Mouse (Mus musculus): ENCODE data around the gene Ccl25. TPM values are rescaled to one million over a fixed set of nuclear protein-coding genes. Genes with fewer than 3 reads are reported as not detected.
A peak's percentile ranks its signal among the peaks of the same experiment; 100 is the strongest.

Gene Ccl25
- total and polyA plus RNA-seq, 3 experiments = 2.5 to 5.1 (median 2.9) TPM

GRCm38 (mm10) chr8:4318796-4319572 is 6.0 kb upstream of the Ccl25 start:
- Histone ChIP-seq H3K36me3 (ENCODE audit: control insufficient read depth, insufficient read depth, low read length) (peaks cover 50% of the 10 kb centered on the region), H3K9ac (ENCODE audit: low read depth, low read length) (no peak overlapping the region), H3K79me2 (replicated peaks; ENCODE audit: control insufficient read depth, insufficient read depth, low read length) (peaks cover 24% of the 10 kb centered on the region), H3K27me3 (ENCODE audit: control insufficient read depth, insufficient read depth, low read length) (no peaks in the 10 kb centered on the region), H3K4me1 (ENCODE audit: control insufficient read depth, insufficient read depth, low read length) (peaks cover 19% of the 10 kb centered on the region), H3K27ac (no peak overlapping the region), H3K4me3 (no peak overlapping the region)
- no peak for DNase-seq
- TF ChIP-seq POLR2A (IDR thresholded peaks at IDR 0.05; ENCODE audit: insufficient read depth, low read depth, low read length) (no peak), EP300 (IDR thresholded peaks at IDR 0.05; ENCODE audit: insufficient read depth, low read depth, low read length) (no peak), CTCF (IDR thresholded peaks at IDR 0.05) (no peak)
- 61% methylated on average over 2 of the region's 2 CpGs for WGBS
- intact Hi-C loops (cut with DNase I) = no loop called here

- Histone ChIP-seq H3K4me1 (ENCODE audit: control insufficient read depth, insufficient read depth, low read length) (peaks cover 20% of the 10 kb centered on the region), H3K4me3 (no peak overlapping the region), H3K79me2 (replicated peaks; ENCODE audit: control insufficient read depth, insufficient read depth, low read length) (peaks cover 26% of the 10 kb centered on the region), H3K9ac (ENCODE audit: low read depth, low read length) (no peak overlapping the region), H3K27ac (no peak overlapping the region), H3K36me3 (ENCODE audit: control insufficient read depth, insufficient read depth, low read length) (peaks cover 47% of the 10 kb centered on the region), H3K27me3 (ENCODE audit: control insufficient read depth, insufficient read depth, low read length) (no peaks in the 10 kb centered on the region)
- DNase-seq = no peak
- intact Hi-C loops (cut with DNase I) = no loop called here
- TF ChIP-seq CTCF (IDR thresholded peaks at IDR 0.05) = no peak
- TF ChIP-seq POLR2A (IDR thresholded peaks at IDR 0.05; ENCODE audit: insufficient read depth, low read depth, low read length) = no peak
- no peak for TF ChIP-seq EP300 (IDR thresholded peaks at IDR 0.05; ENCODE audit: insufficient read depth, low read depth, low read length)
- WGBS = 95% methylated on average over 11 of the region's 11 CpGs
Measured at GRCm38 (mm10) chr8:4319573-4319872, 5.5 kb upstream of the Ccl25 start.

GRCm38 (mm10) chr8:4320404-4320803 is 4.6 kb upstream of the Ccl25 start:
- peaks cover 47% of the 10 kb centered on the region for H3K36me3 ChIP-seq (ENCODE audit: control insufficient read depth, insufficient read depth, low read length)
- no peak overlapping the region for H3K9ac ChIP-seq (ENCODE audit: low read depth, low read length)
- TF ChIP-seq EP300 (IDR thresholded peaks at IDR 0.05; ENCODE audit: insufficient read depth, low read depth, low read length) = no peak
- no peak for TF ChIP-seq CTCF (IDR thresholded peaks at IDR 0.05)
- no peak for TF ChIP-seq POLR2A (IDR thresholded peaks at IDR 0.05; ENCODE audit: insufficient read depth, low read depth, low read length)
- peaks cover 27% of the 10 kb centered on the region for H3K79me2 ChIP-seq (replicated peaks; ENCODE audit: control insufficient read depth, insufficient read depth, low read length)
- H3K27ac ChIP-seq = peak overlapping the region; percentile 10; the same call in 1 of the 2 replicates
- intact Hi-C loops (cut with DNase I) = loop anchor here (5.0 to 10.0 kb wide), 3 partner anchors 128 to 172 kb away; partner anchors contain the start of genes Cers4 and Evi5l
- H3K27me3 ChIP-seq (ENCODE audit: control insufficient read depth, insufficient read depth, low read length) = no peaks in the 10 kb centered on the region
- H3K4me1 ChIP-seq (ENCODE audit: control insufficient read depth, insufficient read depth, low read length) = peaks cover 20% of the 10 kb centered on the region
- no peak overlapping the region for H3K4me3 ChIP-seq
- peak in 1 of 2 experiments; percentile 16 for DNase-seq
- WGBS = 82% methylated on average over 1 of the region's 1 CpGs

GRCm38 (mm10) chr8:4321031-4321430 is 4.0 kb upstream of the Ccl25 start:
- Histone ChIP-seq H3K27me3 (ENCODE audit: control insufficient read depth, insufficient read depth, low read length) (no peaks in the 10 kb centered on the region), H3K9ac (ENCODE audit: low read depth, low read length) (no peak overlapping the region), H3K4me1 (ENCODE audit: control insufficient read depth, insufficient read depth, low read length) (peaks cover 20% of the 10 kb centered on the region), H3K4me3 (no peak overlapping the region), H3K79me2 (replicated peaks; ENCODE audit: control insufficient read depth, insufficient read depth, low read length) (peaks cover 24% of the 10 kb centered on the region), H3K36me3 (ENCODE audit: control insufficient read depth, insufficient read depth, low read length) (peaks cover 50% of the 10 kb centered on the region), H3K27ac (peak overlapping the region; percentile 15)
- 38% methylated on average over 2 of the region's 2 CpGs for WGBS
- no peak for TF ChIP-seq CTCF (IDR thresholded peaks at IDR 0.05)
- no peak for TF ChIP-seq POLR2A (IDR thresholded peaks at IDR 0.05; ENCODE audit: insufficient read depth, low read depth, low read length)
- no peak for TF ChIP-seq EP300 (IDR thresholded peaks at IDR 0.05; ENCODE audit: insufficient read depth, low read depth, low read length)
- no peak for DNase-seq
- intact Hi-C loops (cut with DNase I) = loop anchor here (5.0 to 10.0 kb wide), 3 partner anchors 129 to 171 kb away; partner anchors contain the start of genes Cers4 and Evi5l

GRCm38 (mm10) chr8:4322470-4322869 is 2.5 kb upstream of the Ccl25 start:
- Histone ChIP-seq H3K79me2 (replicated peaks; ENCODE audit: control insufficient read depth, insufficient read depth, low read length) (peaks cover 24% of the 10 kb centered on the region), H3K27ac (no peak overlapping the region), H3K9ac (ENCODE audit: low read depth, low read length) (no peak overlapping the region), H3K27me3 (ENCODE audit: control insufficient read depth, insufficient read depth, low read length) (no peaks in the 10 kb centered on the region), H3K36me3 (ENCODE audit: control insufficient read depth, insufficient read depth, low read length) (peaks cover 48% of the 10 kb centered on the region), H3K4me1 (ENCODE audit: control insufficient read depth, insufficient read depth, low read length) (peaks cover 20% of the 10 kb centered on the region), H3K4me3 (no peak overlapping the region)
- 30% methylated on average over 2 of the region's 2 CpGs for WGBS
- peak; percentile 73 to 81 for DNase-seq
- intact Hi-C loops (cut with DNase I) = loop anchor here (2.0 to 10.0 kb wide), 4 partner anchors 72 to 170 kb away; partner anchors contain the start of genes Cers4 and Evi5l
- TF ChIP-seq CTCF (IDR thresholded peaks at IDR 0.05) (no peak; the same call in 1 of the 2 replicates), EP300 (IDR thresholded peaks at IDR 0.05; ENCODE audit: insufficient read depth, low read depth, low read length) (0 out of 2 replicates have a peak, but pooled peaks have one; percentile 51)

GRCm38 (mm10) chr8:4323917-4324316 is 1.1 kb upstream of the Ccl25 start:
- no peak overlapping the region; the same call in 1 of the 2 replicates for H3K27ac ChIP-seq
- no peaks in the 10 kb centered on the region for H3K27me3 ChIP-seq (ENCODE audit: control insufficient read depth, insufficient read depth, low read length)
- peak overlapping the region; percentile 79 for H3K4me3 ChIP-seq
- intact Hi-C loops (cut with DNase I) = loop anchor here (2.0 to 10.0 kb wide), 5 partner anchors 49 to 168 kb away; partner anchors contain the start of genes Cers4, Evi5l and Timm44
- peak overlapping the region; percentile 58 for H3K9ac ChIP-seq (ENCODE audit: low read depth, low read length)
- peaks cover 16% of the 10 kb centered on the region for H3K4me1 ChIP-seq (ENCODE audit: control insufficient read depth, insufficient read depth, low read length)
- H3K36me3 ChIP-seq (ENCODE audit: control insufficient read depth, insufficient read depth, low read length) = peaks cover 45% of the 10 kb centered on the region
- WGBS = 0% methylated on average over 6 of the region's 6 CpGs
- H3K79me2 ChIP-seq (replicated peaks; ENCODE audit: control insufficient read depth, insufficient read depth, low read length) = peaks cover 17% of the 10 kb centered on the region
- no peak for DNase-seq
- TF ChIP-seq EP300 (IDR thresholded peaks at IDR 0.05; ENCODE audit: insufficient read depth, low read depth, low read length) = no peak
- no peak for TF ChIP-seq POLR2A (IDR thresholded peaks at IDR 0.05; ENCODE audit: insufficient read depth, low read depth, low read length)
